Mouse (Mus musculus): ENCODE results near the gene Igdcc3. TPM values are rescaled to one million over a fixed set of nuclear protein-coding genes. Genes with fewer than 3 reads are reported as not detected.

Gene Igdcc3
- polyA plus RNA-seq, 1 experiment from 2014 or later = 145 TPM

DNA sequence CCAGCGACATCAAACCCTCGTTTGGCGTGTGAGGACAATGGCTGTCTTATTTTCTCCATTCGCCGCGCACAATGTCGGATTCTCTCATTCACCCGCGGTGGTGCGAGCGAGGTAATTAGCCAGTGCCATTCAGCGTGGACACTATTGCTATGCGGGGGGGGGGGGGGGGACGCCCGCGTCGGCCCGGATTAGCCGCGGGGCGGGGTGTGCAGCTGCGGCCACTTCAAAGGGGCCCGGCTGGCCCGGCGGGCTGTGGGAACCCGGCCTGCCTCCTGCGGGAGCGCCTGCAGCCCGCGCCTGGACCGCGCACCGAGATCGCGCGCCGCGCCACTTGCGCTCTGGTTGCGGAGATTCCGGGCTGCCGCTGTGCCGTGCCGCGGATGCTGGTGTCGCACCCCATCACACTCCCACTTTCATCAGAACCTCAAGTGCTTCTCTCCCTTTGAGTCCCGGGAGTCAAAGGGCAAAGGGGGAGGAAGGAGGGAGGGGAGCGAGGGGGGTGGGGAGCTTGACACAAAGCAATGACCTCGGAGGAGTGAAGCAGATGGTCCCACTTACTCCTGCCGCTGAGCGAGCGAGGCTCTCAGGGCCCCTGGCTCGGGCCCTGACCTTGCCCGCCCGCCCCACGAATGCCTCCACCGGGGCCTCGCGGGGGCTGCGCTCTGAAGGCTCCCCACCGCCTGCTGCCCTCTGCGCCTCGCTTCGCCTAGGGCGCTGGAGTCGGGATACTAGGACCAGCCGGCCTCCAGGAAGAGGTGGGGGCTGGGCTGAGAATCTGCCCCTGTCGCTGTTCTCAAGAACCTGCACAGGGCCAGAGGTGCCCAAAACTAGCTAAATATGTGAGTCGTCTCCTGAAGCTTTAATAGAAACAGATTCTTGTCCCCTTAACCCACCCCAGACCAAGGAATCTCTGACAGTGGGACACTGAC lies 22.0 kb downstream of the Igdcc3 start:
- peaks cover 64% of the 10 kb centered on the region for H3K4me1 ChIP-seq (ENCODE audit: control insufficient read depth, insufficient read depth, low read length)
- peak; percentile 94 for ATAC-seq (ENCODE audit: low FRiP score)
- H3K4me2 ChIP-seq = peak overlapping the region; percentile 50
- H3K4me3 ChIP-seq (ENCODE audit: low read depth, low read length) = peak overlapping the region; percentile 17
- no peaks in the 10 kb centered on the region for H3K27me3 ChIP-seq (ENCODE audit: control insufficient read depth, insufficient read depth, low read length)
- peak; percentile 99 for DNase-seq (ENCODE audit: low spot score, missing footprints)
- H3K27ac ChIP-seq (ENCODE audit: low read depth, low read length) = peak overlapping the region; percentile 97
- no peaks in the 10 kb centered on the region; the same call in 1 of the 2 replicates for H3K9me3 ChIP-seq (ENCODE audit: control insufficient read depth, low read length)
- under 1% methylated on average over 65 of the region's 69 CpGs for WGBS
- peak overlapping the region; percentile 65 for H3K9ac ChIP-seq (ENCODE audit: low read length)
- peaks cover 5% of the 10 kb centered on the region; the same call in 1 of the 2 replicates for H3K36me3 ChIP-seq (ENCODE audit: control insufficient read depth, insufficient read depth, low read length)

DNA sequence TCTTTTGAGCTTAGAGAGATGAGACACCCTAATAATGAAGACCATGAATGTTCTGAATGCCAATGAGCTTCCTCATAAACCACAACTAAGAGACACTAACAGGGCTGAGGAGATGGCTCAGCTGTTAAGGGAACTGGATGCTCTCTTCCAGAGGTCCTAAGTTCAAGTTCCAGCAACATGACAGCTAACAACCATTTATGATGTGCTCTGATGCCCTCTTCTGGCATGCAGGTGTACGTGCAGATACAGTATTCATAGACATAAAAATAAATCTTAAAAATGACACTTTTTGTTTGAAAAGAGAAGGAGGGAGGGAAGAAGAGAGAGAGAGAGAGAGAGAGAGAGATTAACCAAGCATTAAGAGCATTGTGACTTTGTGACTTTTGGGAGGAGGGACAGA lies 23.9 kb downstream of the Igdcc3 start:
- H3K4me2 ChIP-seq = no peak overlapping the region
- no peaks in the 10 kb centered on the region for H3K27me3 ChIP-seq (ENCODE audit: control insufficient read depth, insufficient read depth, low read length)
- H3K36me3 ChIP-seq (ENCODE audit: control insufficient read depth, insufficient read depth, low read length) = peaks cover 7% of the 10 kb centered on the region; the same call in 1 of the 2 replicates
- H3K9me3 ChIP-seq (ENCODE audit: control insufficient read depth, low read length) = no peaks in the 10 kb centered on the region; the same call in 1 of the 2 replicates
- no peak overlapping the region for H3K4me3 ChIP-seq (ENCODE audit: low read depth, low read length)
- WGBS = 16% methylated on average over 1 of the region's 1 CpGs
- no peak overlapping the region; the same call in 1 of the 2 replicates for H3K27ac ChIP-seq (ENCODE audit: low read depth, low read length)
- peaks cover 68% of the 10 kb centered on the region for H3K4me1 ChIP-seq (ENCODE audit: control insufficient read depth, insufficient read depth, low read length)
- ATAC-seq (ENCODE audit: low FRiP score) (no peak), DNase-seq (ENCODE audit: low spot score, missing footprints) (no peak)
- no peak overlapping the region for H3K9ac ChIP-seq (ENCODE audit: low read length)

DNA sequence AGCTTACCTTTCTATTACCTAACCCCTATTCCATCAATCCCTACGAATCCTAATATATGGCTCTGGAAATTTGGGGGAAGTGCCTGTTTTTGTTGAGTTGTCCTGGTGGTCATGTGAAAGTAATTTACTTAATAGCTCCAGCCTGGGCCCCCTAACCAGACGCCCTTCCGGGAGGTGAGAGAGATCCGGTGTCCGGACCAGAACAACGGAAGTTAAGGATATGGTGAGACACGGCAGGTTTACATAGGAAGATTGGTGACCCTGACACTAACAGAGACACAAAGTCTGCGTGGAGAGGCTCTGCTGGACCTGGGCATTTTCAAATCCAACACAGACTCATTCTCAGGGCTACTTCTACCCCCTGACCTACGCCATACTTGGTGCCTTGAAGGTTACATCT lies 25.4 kb downstream of the Igdcc3 start:
- peaks cover 9% of the 10 kb centered on the region; the same call in 1 of the 2 replicates for H3K36me3 ChIP-seq (ENCODE audit: control insufficient read depth, insufficient read depth, low read length)
- ATAC-seq (ENCODE audit: low FRiP score) (no peak), DNase-seq (ENCODE audit: low spot score, missing footprints) (no peak)
- WGBS = 74% methylated on average over 9 of the region's 9 CpGs
- H3K4me3 ChIP-seq (ENCODE audit: low read depth, low read length) = no peak overlapping the region
- peaks cover 55% of the 10 kb centered on the region for H3K4me1 ChIP-seq (ENCODE audit: control insufficient read depth, insufficient read depth, low read length)
- H3K9me3 ChIP-seq (ENCODE audit: control insufficient read depth, low read length) = no peaks in the 10 kb centered on the region; the same call in 1 of the 2 replicates
- H3K9ac ChIP-seq (ENCODE audit: low read length) = no peak overlapping the region
- H3K4me2 ChIP-seq = no peak overlapping the region
- H3K27ac ChIP-seq (ENCODE audit: low read depth, low read length) = peak overlapping the region; percentile 51
- H3K27me3 ChIP-seq (ENCODE audit: control insufficient read depth, insufficient read depth, low read length) = no peaks in the 10 kb centered on the region

DNA sequence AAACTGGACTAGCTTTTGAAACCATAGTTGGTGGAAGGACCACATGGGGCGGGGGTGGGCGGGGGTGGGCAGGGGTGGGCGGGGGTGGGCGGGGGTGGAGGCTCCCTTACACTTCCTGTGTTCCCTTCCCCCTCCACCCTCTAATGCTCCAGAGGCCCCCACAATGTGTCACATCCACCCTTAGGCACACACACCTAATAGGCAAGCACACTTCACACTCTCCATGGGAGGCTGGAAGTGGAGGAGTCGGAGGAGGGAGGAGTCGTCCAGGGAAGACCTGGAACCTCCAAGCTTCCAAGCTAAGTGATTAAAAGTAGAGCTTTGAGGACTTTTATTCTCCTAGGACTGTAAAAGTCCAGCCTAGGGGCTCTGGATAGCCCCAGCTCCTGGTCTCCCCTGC lies 27.5 kb downstream of the Igdcc3 start:
- 52% methylated on average over 6 of the region's 6 CpGs for WGBS
- DNase-seq (ENCODE audit: low spot score, missing footprints) = no peak
- 0 out of 2 replicates have a peak, but pooled peaks have one; percentile 17 for ATAC-seq (ENCODE audit: low FRiP score)
- no peaks in the 10 kb centered on the region for H3K27me3 ChIP-seq (ENCODE audit: control insufficient read depth, insufficient read depth, low read length)
- H3K9ac ChIP-seq (ENCODE audit: low read length) = no peak overlapping the region
- no peak overlapping the region for H3K4me3 ChIP-seq (ENCODE audit: low read depth, low read length)
- peak overlapping the region; percentile 76 for H3K27ac ChIP-seq (ENCODE audit: low read depth, low read length)
- peaks cover 39% of the 10 kb centered on the region for H3K4me1 ChIP-seq (ENCODE audit: control insufficient read depth, insufficient read depth, low read length)
- no peaks in the 10 kb centered on the region; the same call in 1 of the 2 replicates for H3K9me3 ChIP-seq (ENCODE audit: control insufficient read depth, low read length)
- H3K4me2 ChIP-seq = no peak overlapping the region
- H3K36me3 ChIP-seq (ENCODE audit: control insufficient read depth, insufficient read depth, low read length) = peaks cover 11% of the 10 kb centered on the region; the same call in 1 of the 2 replicates

DNA sequence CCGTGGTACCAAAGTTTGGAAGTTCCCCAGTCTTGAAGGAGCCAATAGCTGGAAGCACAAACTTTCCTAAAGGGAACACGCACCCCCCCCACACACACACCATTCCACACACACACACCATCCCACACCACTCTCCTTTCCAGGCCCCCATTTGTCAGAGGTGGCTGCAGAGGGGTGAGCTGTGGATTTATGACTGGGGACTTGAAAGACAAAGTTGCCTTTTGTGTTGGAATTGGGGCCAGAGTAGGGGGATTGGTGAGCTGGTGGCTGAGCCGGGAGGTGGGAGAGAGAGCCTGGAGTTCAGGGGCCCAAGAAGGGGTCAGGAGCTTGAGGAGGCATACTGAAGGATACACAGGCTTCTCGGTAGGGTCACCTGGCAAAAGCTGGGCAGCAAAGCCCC lies 28.0 kb downstream of the Igdcc3 start:
- 46% methylated on average over 4 of the region's 4 CpGs for WGBS
- H3K4me2 ChIP-seq = no peak overlapping the region

DNA sequence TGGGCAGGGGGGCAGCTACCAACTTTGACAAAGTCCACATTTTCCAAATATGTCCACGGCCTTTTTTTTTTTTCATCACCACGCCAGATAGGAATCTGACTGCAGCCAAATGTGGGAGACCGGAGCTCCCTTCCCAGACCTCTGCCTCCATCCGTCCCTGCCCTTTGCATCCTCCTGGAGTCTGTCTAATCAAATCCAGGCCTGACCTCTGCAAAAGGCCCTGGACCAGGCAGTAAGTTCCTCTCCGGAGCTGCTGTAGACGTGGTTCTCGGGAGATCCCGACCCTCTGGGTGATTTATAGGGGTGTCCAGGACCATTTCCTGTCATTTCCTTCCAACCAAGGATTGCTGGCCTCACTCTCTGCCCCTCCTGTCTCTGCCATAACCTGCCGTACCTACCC lies 31.7 kb downstream of the Igdcc3 start:
- 77% methylated on average over 9 of the region's 9 CpGs for WGBS
- no peaks in the 10 kb centered on the region for H3K9me3 ChIP-seq (ENCODE audit: control insufficient read depth, low read length)
- DNase-seq (ENCODE audit: low spot score, missing footprints) = no peak
- H3K4me2 ChIP-seq = no peak overlapping the region
- H3K4me1 ChIP-seq (ENCODE audit: control insufficient read depth, insufficient read depth, low read length) = peaks cover 52% of the 10 kb centered on the region
- peak overlapping the region; percentile 22; the same call in 1 of the 2 replicates for H3K27ac ChIP-seq (ENCODE audit: low read depth, low read length)
- no peak for ATAC-seq (ENCODE audit: low FRiP score)
- H3K4me3 ChIP-seq (ENCODE audit: low read depth, low read length) = no peak overlapping the region
- no peaks in the 10 kb centered on the region for H3K27me3 ChIP-seq (ENCODE audit: control insufficient read depth, insufficient read depth, low read length)
- H3K36me3 ChIP-seq (ENCODE audit: control insufficient read depth, insufficient read depth, low read length) = 0 out of 2 replicates have a peak, but pooled peaks cover 6% of the 10 kb centered on the region
- no peak overlapping the region for H3K9ac ChIP-seq (ENCODE audit: low read length)

More for the DNA sequence above, 28.0 kb downstream of the Igdcc3 start:
- ATAC-seq (ENCODE audit: low FRiP score) (0 out of 2 replicates have a peak, but pooled peaks have one; percentile 33), DNase-seq (ENCODE audit: low spot score, missing footprints) (no peak)
- H3K9me3 ChIP-seq (ENCODE audit: control insufficient read depth, low read length) = no peaks in the 10 kb centered on the region; the same call in 1 of the 2 replicates
- peaks cover 35% of the 10 kb centered on the region for H3K4me1 ChIP-seq (ENCODE audit: control insufficient read depth, insufficient read depth, low read length)
- no peak overlapping the region for H3K4me3 ChIP-seq (ENCODE audit: low read depth, low read length)
- H3K27ac ChIP-seq (ENCODE audit: low read depth, low read length) = peak overlapping the region; percentile 76
- H3K36me3 ChIP-seq (ENCODE audit: control insufficient read depth, insufficient read depth, low read length) = peaks cover 11% of the 10 kb centered on the region; the same call in 1 of the 2 replicates
- H3K27me3 ChIP-seq (ENCODE audit: control insufficient read depth, insufficient read depth, low read length) = no peaks in the 10 kb centered on the region
- peak overlapping the region; percentile 27; the same call in 1 of the 2 replicates for H3K9ac ChIP-seq (ENCODE audit: low read length)

DNA sequence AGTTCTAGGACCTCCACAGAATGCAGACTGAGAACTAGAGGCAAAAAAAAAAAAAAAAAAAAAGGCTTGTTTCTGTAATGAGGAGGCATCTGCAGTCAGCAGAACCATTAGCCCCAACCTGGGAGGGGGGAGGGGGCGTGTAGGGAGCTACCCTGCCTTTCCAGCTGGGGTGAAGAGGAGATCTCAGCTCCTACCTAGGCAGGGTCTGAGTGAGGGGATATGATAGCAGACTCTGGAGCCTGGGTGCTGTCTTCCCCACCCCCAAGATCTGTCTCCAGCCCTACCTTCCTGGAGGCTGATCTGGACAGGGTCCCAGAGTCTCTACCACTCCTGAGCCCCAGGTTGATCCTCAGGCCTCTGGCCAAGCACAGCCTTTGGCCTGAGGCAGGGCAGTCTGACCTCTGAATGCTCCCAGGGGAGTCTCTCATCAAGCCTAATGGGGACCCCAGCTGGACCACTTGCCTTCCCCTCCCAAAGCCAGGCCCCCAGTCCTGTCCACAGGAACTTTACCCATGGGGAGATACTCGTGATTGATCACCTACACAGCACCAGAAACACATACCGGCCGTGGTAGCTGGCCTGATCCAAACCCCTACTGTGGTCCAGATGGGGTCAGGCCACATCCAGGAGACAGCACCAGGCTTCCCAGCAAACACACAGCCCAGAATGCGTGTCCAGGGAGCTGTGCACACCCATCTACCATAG lies 34.4 kb downstream of the Igdcc3 start:
- Histone ChIP-seq H3K36me3 (ENCODE audit: control insufficient read depth, insufficient read depth, low read length) (0 out of 2 replicates have a peak, but pooled peaks cover 4% of the 10 kb centered on the region), H3K4me3 (ENCODE audit: low read depth, low read length) (no peak overlapping the region), H3K4me1 (ENCODE audit: control insufficient read depth, insufficient read depth, low read length) (peaks cover 55% of the 10 kb centered on the region), H3K4me2 (peak overlapping the region; percentile 26; the same call in 1 of the 2 replicates), H3K27me3 (ENCODE audit: control insufficient read depth, insufficient read depth, low read length) (no peaks in the 10 kb centered on the region), H3K9me3 (ENCODE audit: control insufficient read depth, low read length) (no peaks in the 10 kb centered on the region), H3K9ac (ENCODE audit: low read length) (peak overlapping the region; percentile 60), H3K27ac (ENCODE audit: low read depth, low read length) (peak overlapping the region; percentile 99)
- DNase-seq (ENCODE audit: low spot score, missing footprints) = peak; percentile 92
- WGBS = 10% methylated on average over 5 of the region's 5 CpGs
- ATAC-seq (ENCODE audit: low FRiP score) = peak; percentile 12; the same call in 1 of the 2 replicates

DNA sequence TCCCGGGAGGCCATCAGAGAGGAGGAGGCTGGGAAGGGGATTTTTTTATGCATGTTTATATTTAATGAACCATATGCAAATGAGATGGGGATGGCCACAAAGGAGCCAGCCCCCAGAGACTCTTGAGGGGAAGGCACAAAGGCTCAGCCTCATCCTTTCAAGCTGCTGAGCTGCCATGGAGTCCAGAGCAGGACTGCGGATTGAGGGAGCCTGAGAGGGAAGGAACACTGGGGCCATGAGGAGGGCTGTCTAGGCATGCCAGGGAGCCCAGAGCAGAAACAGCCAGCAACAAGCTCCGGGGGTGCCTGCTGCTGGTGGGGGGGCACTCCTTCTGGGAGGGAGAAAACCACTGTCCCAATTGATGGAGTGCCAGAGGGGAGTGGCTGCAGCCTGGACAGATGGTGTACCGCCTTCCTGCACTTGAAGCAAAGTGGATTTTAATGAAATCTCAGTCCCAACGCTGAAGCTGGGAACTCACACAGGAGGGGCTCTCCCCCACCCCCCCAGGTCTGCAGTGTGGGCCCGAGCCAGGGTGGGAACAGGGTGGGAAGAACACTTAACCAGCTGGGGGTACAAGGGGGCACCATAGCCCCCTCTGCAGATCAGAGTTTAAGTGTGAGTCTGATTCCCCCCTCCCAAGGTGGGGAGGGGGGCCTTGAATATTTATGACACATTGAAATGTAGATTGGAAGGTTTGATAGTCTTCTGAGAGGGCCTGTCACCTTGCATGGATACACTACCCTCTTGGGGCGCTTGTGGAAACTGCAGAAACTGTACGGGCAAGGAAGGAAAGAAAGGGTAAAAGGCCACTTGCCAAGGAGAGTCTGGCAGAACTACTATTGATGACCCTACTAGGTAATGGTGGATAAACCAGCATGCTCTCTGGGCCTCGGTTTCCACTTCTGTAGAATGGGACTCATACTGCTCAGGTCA lies 35.2 kb downstream of the Igdcc3 start:
- peak; percentile 55 for ATAC-seq (ENCODE audit: low FRiP score)
- Histone ChIP-seq H3K4me3 (ENCODE audit: low read depth, low read length) (no peak overlapping the region), H3K36me3 (ENCODE audit: control insufficient read depth, insufficient read depth, low read length) (peaks cover 4% of the 10 kb centered on the region; the same call in 1 of the 2 replicates), H3K27me3 (ENCODE audit: control insufficient read depth, insufficient read depth, low read length) (no peaks in the 10 kb centered on the region), H3K4me2 (peak overlapping the region; percentile 26), H3K9me3 (ENCODE audit: control insufficient read depth, low read length) (no peaks in the 10 kb centered on the region), H3K4me1 (ENCODE audit: control insufficient read depth, insufficient read depth, low read length) (peaks cover 64% of the 10 kb centered on the region), H3K27ac (ENCODE audit: low read depth, low read length) (peak overlapping the region; percentile 99), H3K9ac (ENCODE audit: low read length) (peak overlapping the region; percentile 60)
- DNase-seq (ENCODE audit: low spot score, missing footprints) = peak; percentile 98
- WGBS = 13% methylated on average over 9 of the region's 9 CpGs

All from midbrain, embryonic 11.5 days (tissue).